Mouse (Mus musculus): Measurements from ENCODE around the gene Cyfip2. TPM values are rescaled to one million over a fixed set of nuclear protein-coding genes. Genes with fewer than 3 reads are reported as not detected.

The Cyfip2 gene
- polyA plus RNA-seq (2012; rRNA removed) (1.3 and 1.6 TPM in 2 replicates), polyA plus RNA-seq (2014; fragmentation: Nextera tagmentation; extraction: Ambion mirVana) (2.6 and 3.1 TPM in 2 replicates)

- Histone ChIP-seq H3K27me3 (ENCODE audit: control insufficient read depth, insufficient read depth, low read length) (peaks cover 8% of the 10 kb centered on the region), H3K4me3 (ENCODE audit: insufficient read depth in 1 of 2, low read depth in 2 of 2, low read length in 2 of 2) (peak within 1 kb of the TSS; percentile 61 to 87), H3K4me2 (ENCODE audit: low read depth) (peak within 1 kb of the TSS; percentile 80), H3K36me3 (replicated peaks; ENCODE audit: control insufficient read depth, insufficient read depth, low read depth) (no peaks in the 10 kb centered on the region), H3K4me1 (replicated peaks; ENCODE audit: control insufficient read depth in 2 of 2, insufficient read depth in 2 of 2, low read length in 1 of 2) (peaks cover 3 to 11% of the 10 kb centered on the region in 2 experiments; a peak in 3 of 4 replicates), H3K9me3 (ENCODE audit: control insufficient read depth, low read length) (no peaks in the 10 kb centered on the region), H3K27ac (no peak within 1 kb of the TSS), H3K9ac (replicated peaks) (peak within 1 kb of the TSS; percentile 58)
- DNase-seq (ENCODE audit: low read depth in 3 of 3, low spot score in 3 of 3) (no peak), ATAC-seq (ENCODE audit: insufficient read depth) (no peak)
- TF ChIP-seq CTCF (IDR thresholded peaks at IDR 0.05; ENCODE audit: low read depth) (no peak), EP300 (IDR thresholded peaks at IDR 0.05; ENCODE audit: low read depth) (no peak)
- 7% methylated on average over 14 of the region's 14 CpGs for WGBS (ENCODE audit: insufficient replicate concordance)
Observed at GRCm38 (mm10) chr11:46312523-46313035, at the start of gene Cyfip2. Cyfip2 (minus strand) TSS chr11:46312859.

- no peaks in the 10 kb centered on the region for H3K4me1 ChIP-seq (replicated peaks; ENCODE audit: control insufficient read depth in 2 of 2, insufficient read depth in 2 of 2, low read length in 1 of 2)
- no peak overlapping the region for H3K4me3 ChIP-seq (ENCODE audit: insufficient read depth in 1 of 2, low read depth in 2 of 2, low read length in 2 of 2)
- no peak overlapping the region for H3K9ac ChIP-seq (replicated peaks)
- no peak overlapping the region for H3K4me2 ChIP-seq (ENCODE audit: low read depth)
- no peak overlapping the region for H3K27ac ChIP-seq
- H3K27me3 ChIP-seq (ENCODE audit: control insufficient read depth, insufficient read depth, low read length), result no peaks in the 10 kb centered on the region
- DNase-seq (ENCODE audit: low read depth in 3 of 3, low spot score in 3 of 3) (no peak), ATAC-seq (ENCODE audit: insufficient read depth) (no peak)
- 64% methylated on average over 2 of the region's 2 CpGs for whole genome bisulfite sequencing (ENCODE audit: insufficient replicate concordance)
- no peaks in the 10 kb centered on the region for H3K36me3 ChIP-seq (replicated peaks; ENCODE audit: control insufficient read depth, insufficient read depth, low read depth)
- no peaks in the 10 kb centered on the region for H3K9me3 ChIP-seq (ENCODE audit: control insufficient read depth, low read length)
- TF ChIP-seq CTCF (IDR thresholded peaks at IDR 0.05; ENCODE audit: low read depth) (no peak), EP300 (IDR thresholded peaks at IDR 0.05; ENCODE audit: low read depth) (no peak)
Observed at GRCm38 (mm10) chr11:46360991-46361665, 48.5 kb upstream of the Cyfip2 start.

- no peak overlapping the region for H3K27ac ChIP-seq
- H3K4me2 ChIP-seq (ENCODE audit: low read depth), result no peak overlapping the region
- no peaks in the 10 kb centered on the region for H3K27me3 ChIP-seq (ENCODE audit: control insufficient read depth, insufficient read depth, low read length)
- no peaks in the 10 kb centered on the region for H3K4me1 ChIP-seq (replicated peaks; ENCODE audit: control insufficient read depth in 2 of 2, insufficient read depth in 2 of 2, low read length in 1 of 2)
- WGBS (ENCODE audit: insufficient replicate concordance), result 36% methylated on average over 1 of the region's 1 CpGs
- ATAC-seq (ENCODE audit: insufficient read depth) (no peak), DNase-seq (ENCODE audit: low read depth in 3 of 3, low spot score in 3 of 3) (no peak)
- H3K9me3 ChIP-seq (ENCODE audit: control insufficient read depth, low read length), result no peaks in the 10 kb centered on the region
- no peak overlapping the region for H3K4me3 ChIP-seq (ENCODE audit: insufficient read depth in 1 of 2, low read depth in 2 of 2, low read length in 2 of 2)
- TF ChIP-seq EP300 (IDR thresholded peaks at IDR 0.05; ENCODE audit: low read depth), result no peak
- no peak overlapping the region for H3K9ac ChIP-seq (replicated peaks)
- no peaks in the 10 kb centered on the region for H3K36me3 ChIP-seq (replicated peaks; ENCODE audit: control insufficient read depth, insufficient read depth, low read depth)
Observed at GRCm38 (mm10) chr11:46358369-46358768, 45.7 kb upstream of the Cyfip2 start.

GRCm38 (mm10) chr11:46349681-46350410 is 37.2 kb upstream of the Cyfip2 start:
- WGBS (ENCODE audit: insufficient replicate concordance), result 44% methylated on average over 2 of the region's 2 CpGs
- Histone ChIP-seq H3K4me1 (replicated peaks; ENCODE audit: control insufficient read depth in 2 of 2, insufficient read depth in 2 of 2, low read length in 1 of 2) (no peaks in the 10 kb centered on the region), H3K9me3 (ENCODE audit: control insufficient read depth, low read length) (no peaks in the 10 kb centered on the region), H3K4me2 (ENCODE audit: low read depth) (no peak overlapping the region), H3K4me3 (ENCODE audit: insufficient read depth in 1 of 2, low read depth in 2 of 2, low read length in 2 of 2) (no peak overlapping the region), H3K9ac (replicated peaks) (no peak overlapping the region), H3K36me3 (replicated peaks; ENCODE audit: control insufficient read depth, insufficient read depth, low read depth) (no peaks in the 10 kb centered on the region), H3K27me3 (ENCODE audit: control insufficient read depth, insufficient read depth, low read length) (no peaks in the 10 kb centered on the region), H3K27ac (no peak overlapping the region)
- TF ChIP-seq CTCF (IDR thresholded peaks at IDR 0.05; ENCODE audit: low read depth) (no peak), EP300 (IDR thresholded peaks at IDR 0.05; ENCODE audit: low read depth) (no peak)
- no peak for DNase-seq (ENCODE audit: low read depth in 3 of 3, low spot score in 3 of 3)
- ATAC-seq (ENCODE audit: insufficient read depth), result no peak

- ATAC-seq (ENCODE audit: insufficient read depth) (no peak), DNase-seq (ENCODE audit: low read depth in 3 of 3, low spot score in 3 of 3) (no peak)
- 42% methylated on average over 3 of the region's 3 CpGs for WGBS (ENCODE audit: insufficient replicate concordance)
- Histone ChIP-seq H3K36me3 (replicated peaks; ENCODE audit: control insufficient read depth, insufficient read depth, low read depth) (no peaks in the 10 kb centered on the region), H3K27me3 (ENCODE audit: control insufficient read depth, insufficient read depth, low read length) (no peaks in the 10 kb centered on the region), H3K4me1 (replicated peaks; ENCODE audit: control insufficient read depth in 2 of 2, insufficient read depth in 2 of 2, low read length in 1 of 2) (peaks cover 0 to 6% of the 10 kb centered on the region in 2 experiments; a peak in 2 of 4 replicates), H3K27ac (no peak overlapping the region), H3K9ac (replicated peaks) (no peak overlapping the region), H3K4me3 (ENCODE audit: insufficient read depth in 1 of 2, low read depth in 2 of 2, low read length in 2 of 2) (no peak overlapping the region), H3K4me2 (ENCODE audit: low read depth) (no peak overlapping the region), H3K9me3 (ENCODE audit: control insufficient read depth, low read length) (no peaks in the 10 kb centered on the region)
- TF ChIP-seq EP300 (IDR thresholded peaks at IDR 0.05; ENCODE audit: low read depth) (no peak), CTCF (IDR thresholded peaks at IDR 0.05; ENCODE audit: low read depth) (no peak)
Observed at GRCm38 (mm10) chr11:46348416-46348815, 35.8 kb upstream of the Cyfip2 start.
